Mouse (Mus musculus): ENCODE measurements around the gene Zfyve1.
"Not testable (repeated sequence)": the region's sequence is repeated elsewhere in the genome, so short reads cannot be mapped to it uniquely, and the experiment has no call there.

The Zfyve1 gene

DNA sequence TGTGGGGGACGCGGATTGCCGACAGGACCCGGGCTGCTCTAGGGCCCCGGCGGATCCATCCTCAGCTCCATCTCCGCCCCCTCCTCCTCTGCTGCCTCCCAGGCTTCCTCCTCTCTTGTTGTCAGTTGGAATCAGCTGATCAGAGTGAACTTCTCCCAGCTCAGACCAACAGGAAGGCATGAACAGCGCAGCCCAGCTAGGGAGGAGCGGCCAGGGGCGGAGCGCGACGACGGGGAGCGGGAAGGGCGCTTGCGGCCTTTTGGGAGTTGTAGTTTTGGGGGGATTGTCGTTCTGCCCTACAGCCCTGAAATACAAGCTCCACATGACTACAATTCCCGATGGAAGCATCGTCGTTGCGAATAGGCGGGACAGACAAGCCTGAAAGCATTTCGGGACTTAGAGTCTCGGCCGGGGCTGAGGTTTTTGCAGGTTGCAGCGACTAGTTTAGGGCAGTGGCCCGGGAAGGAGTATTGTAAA, at the start of gene Zfyve1:
Zfyve1 (minus strand) TSS at position 198 of the 477 bp plus-strand sequence.
- DNase-seq (ENCODE audit: extremely low read depth, low read depth, low spot score), result peak; percentile 88

DNA sequence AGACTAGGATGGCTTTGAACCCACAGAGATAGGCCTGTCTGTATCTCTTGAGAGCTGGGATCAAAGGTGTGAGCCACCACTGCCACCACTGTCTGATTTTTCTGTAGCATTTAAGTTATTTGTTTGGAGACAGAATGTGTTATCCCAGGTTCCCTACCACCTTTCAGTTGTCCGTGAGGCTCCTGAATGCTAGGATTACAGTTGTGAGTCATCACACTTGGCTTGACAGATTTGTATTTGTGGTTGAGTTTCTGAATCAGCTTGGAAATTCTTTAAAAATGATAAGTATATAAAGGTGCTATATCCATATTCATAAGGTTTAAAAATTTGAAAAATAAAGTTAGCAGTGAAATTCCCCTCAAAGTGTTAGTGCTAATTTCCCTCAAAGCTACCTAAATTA, 46.1 kb upstream of the Zfyve1 start:
- DNase-seq (ENCODE audit: extremely low read depth, low read depth, low spot score), result no peak

- DNase-seq (ENCODE audit: extremely low read depth, low read depth, low spot score), result no peak
Measured at GRCm38 (mm10) chr12:83641233-83641632, 44.2 kb upstream of the Zfyve1 start.

DNA sequence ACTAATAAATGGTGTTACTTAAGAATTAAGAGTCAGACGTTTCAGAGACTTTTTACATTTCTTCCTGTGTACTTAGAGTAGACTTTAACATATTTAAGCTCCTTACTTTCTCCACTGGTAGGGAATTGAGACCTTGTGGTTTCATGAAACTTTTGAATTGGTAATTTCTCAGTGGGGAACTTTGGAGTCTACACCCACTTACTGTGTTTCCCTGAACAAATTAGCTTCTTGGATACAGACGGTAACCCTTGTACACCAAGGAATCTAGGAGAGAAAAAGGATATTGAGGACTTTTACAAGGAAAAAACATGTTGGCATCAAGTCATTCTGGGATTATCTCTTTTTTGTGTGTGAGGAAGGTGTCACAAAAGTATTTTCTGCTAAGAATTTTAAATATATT, 36.8 kb upstream of the Zfyve1 start:
- no peak for DNase-seq (ENCODE audit: extremely low read depth, low read depth, low spot score)

- DNase-seq (ENCODE audit: extremely low read depth, low read depth, low spot score), result no peak
Measured at GRCm38 (mm10) chr12:83632680-83633025, 35.6 kb upstream of the Zfyve1 start.

GRCm38 (mm10) chr12:83631743-83632679, 35.0 kb upstream of the Zfyve1 start:
- DNase-seq (ENCODE audit: extremely low read depth, low read depth, low spot score), result peak; percentile 89

DNA sequence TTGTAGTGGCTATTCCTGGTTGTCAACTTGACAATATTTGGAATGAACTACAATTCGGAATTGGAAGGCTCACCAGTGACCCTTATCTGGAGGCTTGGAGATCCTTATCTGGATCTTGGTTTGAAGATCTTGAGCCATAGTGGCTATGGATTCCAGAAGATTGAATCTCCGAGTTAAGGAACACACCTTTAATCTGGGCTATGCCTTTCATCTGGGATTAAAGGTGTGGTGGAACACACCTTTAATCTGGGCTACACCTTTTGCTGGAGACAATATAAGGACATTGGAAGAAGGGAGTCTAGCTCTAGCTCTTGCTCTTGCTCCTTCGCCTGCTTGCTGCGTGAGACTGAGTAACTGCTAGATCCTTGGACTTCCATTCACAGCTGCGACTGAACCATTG, 33.9 kb upstream of the Zfyve1 start, which contains the start of gene Rbm25:
Rbm25 (plus strand) TSS at position 301 of the 400 bp plus-strand sequence.
- not testable (repeated sequence) for DNase-seq (ENCODE audit: extremely low read depth, low read depth, low spot score)

GRCm38 (mm10) chr12:83624321-83624720, 27.3 kb upstream of the Zfyve1 start:
- no peak for DNase-seq (ENCODE audit: extremely low read depth, low read depth, low spot score)

- DNase-seq (ENCODE audit: extremely low read depth, low read depth, low spot score), result no peak
Measured at GRCm38 (mm10) chr12:83622031-83622755, 25.2 kb upstream of the Zfyve1 start.

GRCm38 (mm10) chr12:83620694-83621093, 23.7 kb upstream of the Zfyve1 start:
- DNase-seq (ENCODE audit: extremely low read depth, low read depth, low spot score), result not testable (repeated sequence)

DNA sequence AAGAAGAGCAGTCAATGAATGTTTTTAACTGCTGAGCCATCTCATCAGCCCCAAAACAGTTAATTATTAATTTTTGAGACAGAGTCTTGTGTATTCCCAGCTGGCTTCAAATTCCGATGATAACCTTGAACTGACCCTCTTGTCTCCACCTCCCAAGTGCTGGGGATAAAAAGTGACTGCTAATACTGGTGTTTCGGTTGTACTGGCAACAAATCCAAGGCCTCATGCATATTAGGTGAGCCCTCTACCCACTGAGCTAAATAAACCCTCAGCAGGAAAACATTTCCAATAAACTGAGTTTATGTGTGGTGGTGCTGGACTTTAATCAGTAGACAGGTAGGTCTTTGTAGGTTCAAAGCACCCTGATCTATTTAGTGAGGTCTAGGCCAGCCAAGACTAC, 22.0 kb upstream of the Zfyve1 start:
- DNase-seq (ENCODE audit: extremely low read depth, low read depth, low spot score), result no peak

DNA sequence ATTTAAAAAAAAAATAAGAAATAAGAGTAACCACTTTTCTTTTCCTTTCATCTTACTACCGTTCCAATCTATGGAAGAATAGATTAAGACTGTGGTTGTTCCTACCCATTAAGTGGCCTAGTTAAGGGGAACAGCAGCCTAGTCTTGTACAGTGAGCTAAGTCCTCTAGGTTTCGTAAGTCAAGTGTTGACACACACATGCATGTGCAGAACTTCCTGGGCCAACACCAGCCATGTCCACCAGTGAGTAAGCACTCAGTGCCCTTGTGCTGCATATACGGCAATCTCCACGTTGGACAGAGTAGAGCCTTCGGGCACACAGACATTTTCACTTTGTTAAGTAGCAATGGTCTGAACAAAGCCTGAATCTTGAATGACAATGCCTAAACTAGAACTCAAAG, 20.2 kb upstream of the Zfyve1 start:
- DNase-seq (ENCODE audit: extremely low read depth, low read depth, low spot score), result no peak

DNA sequence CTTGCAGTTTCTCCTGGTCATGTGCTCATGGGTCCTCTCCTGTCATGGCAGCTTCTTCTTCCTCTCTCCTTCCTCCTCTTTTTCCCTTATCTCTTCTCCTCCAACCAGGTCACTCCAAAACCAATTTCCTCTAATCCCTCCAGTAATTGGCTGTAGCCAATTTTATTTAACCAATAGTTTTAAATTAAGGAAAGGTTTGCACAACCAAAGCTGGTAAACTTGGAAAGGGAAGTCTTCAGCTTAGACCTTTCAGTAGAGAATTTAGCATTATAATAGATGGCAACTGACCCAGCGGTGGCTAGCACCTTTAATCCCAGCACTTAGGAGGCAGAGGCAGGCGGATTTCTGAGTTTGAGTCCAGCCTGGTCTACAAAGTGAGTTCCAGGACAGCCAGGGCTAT, 9.4 kb upstream of the Zfyve1 start:
- not testable (repeated sequence) for DNase-seq (ENCODE audit: extremely low read depth, low read depth, low spot score)

- no peak for DNase-seq (ENCODE audit: extremely low read depth, low read depth, low spot score)
Measured at GRCm38 (mm10) chr12:83602285-83602684, 5.3 kb upstream of the Zfyve1 start.

GRCm38 (mm10) chr12:83597881-83598280, 859 bp upstream of the Zfyve1 start:
- no peak for DNase-seq (ENCODE audit: extremely low read depth, low read depth, low spot score)

- no peak for DNase-seq (ENCODE audit: extremely low read depth, low read depth, low spot score)
Measured at GRCm38 (mm10) chr12:83596191-83596954, 649 bp downstream of the Zfyve1 start.

- DNase-seq (ENCODE audit: extremely low read depth, low read depth, low spot score), result no peak
Measured at GRCm38 (mm10) chr12:83594454-83595040, 2.5 kb downstream of the Zfyve1 start.

GRCm38 (mm10) chr12:83591754-83592501, 5.1 kb downstream of the Zfyve1 start:
- DNase-seq (ENCODE audit: extremely low read depth, low read depth, low spot score), result peak; percentile 23

GRCm38 (mm10) chr12:83586628-83587027, 10.4 kb downstream of the Zfyve1 start:
- no peak for DNase-seq (ENCODE audit: extremely low read depth, low read depth, low spot score)

DNA sequence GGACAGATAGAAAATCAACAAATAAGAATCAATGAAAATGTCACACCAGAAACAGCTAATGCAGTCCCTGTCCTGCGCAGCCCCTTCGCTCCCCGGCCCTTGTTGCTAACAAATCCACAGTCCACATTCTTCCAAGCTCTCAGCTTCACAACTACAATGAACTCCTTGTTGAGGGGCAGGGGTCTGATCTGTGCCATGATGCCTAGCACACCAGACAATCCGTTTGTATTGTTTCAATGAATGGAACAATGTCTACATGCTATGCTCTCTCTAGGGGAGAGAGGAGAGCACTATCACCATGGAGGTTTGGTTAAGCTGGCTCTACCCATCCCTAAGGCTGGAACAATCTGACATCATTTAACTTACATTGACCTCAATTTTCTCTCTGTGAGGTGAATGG, 14.3 kb downstream of the Zfyve1 start:
- no peak for DNase-seq (ENCODE audit: extremely low read depth, low read depth, low spot score)

All from fat pad, adult 2 months (tissue).